Mouse (Mus musculus): ENCODE data around the gene Olfr1036. TPM values are rescaled to one million over a fixed set of nuclear protein-coding genes. Genes with fewer than 3 reads are reported as not detected.
"Not testable (repeated sequence)": the region's sequence is repeated elsewhere in the genome, so short reads cannot be mapped to it uniquely, and the experiment has no call there.

Gene Olfr1036
- not detected in 2 replicates for polyA plus RNA-seq (2011; ENCODE audit: insufficient read depth, insufficient read length, low replicate concordance, missing spikeins)

DNA sequence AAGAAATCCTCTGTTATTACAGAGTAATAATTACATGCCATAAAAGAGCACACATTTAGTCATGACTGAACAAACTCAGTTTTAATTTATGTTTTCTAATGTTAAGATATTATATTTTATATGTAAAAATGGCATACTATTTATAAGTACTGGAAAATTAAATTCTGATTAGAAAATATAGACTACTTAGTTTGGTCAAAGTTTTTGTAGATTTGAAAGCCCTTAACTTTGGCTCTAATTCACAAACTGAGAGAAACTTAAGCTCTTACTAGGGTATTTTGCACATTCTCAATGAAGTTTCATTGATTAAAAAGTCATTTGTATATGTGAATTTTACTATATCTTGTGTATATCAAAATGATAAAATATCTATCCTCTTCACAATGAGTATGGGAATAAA is at the start of gene Olfr1036:
TSS of gene Olfr1036 (plus strand) at position 301 of the 400 bp plus-strand sequence.
- H3K27ac ChIP-seq (ENCODE audit: control insufficient read depth, insufficient read depth, low read depth, low read length, poor library complexity); H3K4me3 ChIP-seq (replicated peaks; ENCODE audit: control insufficient read depth, low read depth, low read length); H3K4me1 ChIP-seq (ENCODE audit: control insufficient read depth, insufficient read depth, low read length): not testable (repeated sequence)

DNA sequence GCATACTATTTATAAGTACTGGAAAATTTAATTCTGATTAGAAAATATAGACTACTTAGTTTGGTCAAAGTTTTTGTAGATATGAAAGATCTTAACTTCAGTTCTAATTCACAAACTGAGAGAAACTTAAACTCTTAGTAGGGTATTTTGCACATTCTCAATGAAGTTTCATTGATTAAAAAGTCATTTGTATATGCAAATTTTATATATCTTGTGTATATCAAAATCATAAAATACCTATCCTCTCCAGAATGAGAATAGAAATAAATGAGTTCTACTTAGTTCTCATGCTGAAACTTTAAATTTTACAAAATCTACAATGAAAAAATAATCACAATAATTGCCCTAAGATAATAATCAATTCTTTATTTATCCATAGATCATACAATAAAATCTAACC is 28.2 kb upstream of the Olfr1036 start, which contains the start of gene Olfr1034:
TSS of gene Olfr1034 (plus strand) at position 301 of the 400 bp plus-strand sequence.
- no peak within 1 kb of the TSS for H3K4me3 ChIP-seq (replicated peaks; ENCODE audit: control insufficient read depth, low read depth, low read length)
- H3K4me1 ChIP-seq (ENCODE audit: control insufficient read depth, insufficient read depth, low read length), result no peaks in the 10 kb centered on the region
- TF ChIP-seq CTCF (IDR thresholded peaks at IDR 0.05; ENCODE audit: control insufficient read depth, insufficient read depth, low read length), result no peak
- no peak for TF ChIP-seq POLR2A (IDR thresholded peaks at IDR 0.05; ENCODE audit: borderline replicate concordance, control insufficient read depth, low read depth, low read length)
- no peak within 1 kb of the TSS for H3K27ac ChIP-seq (ENCODE audit: control insufficient read depth, insufficient read depth, low read depth, low read length, poor library complexity)

DNA sequence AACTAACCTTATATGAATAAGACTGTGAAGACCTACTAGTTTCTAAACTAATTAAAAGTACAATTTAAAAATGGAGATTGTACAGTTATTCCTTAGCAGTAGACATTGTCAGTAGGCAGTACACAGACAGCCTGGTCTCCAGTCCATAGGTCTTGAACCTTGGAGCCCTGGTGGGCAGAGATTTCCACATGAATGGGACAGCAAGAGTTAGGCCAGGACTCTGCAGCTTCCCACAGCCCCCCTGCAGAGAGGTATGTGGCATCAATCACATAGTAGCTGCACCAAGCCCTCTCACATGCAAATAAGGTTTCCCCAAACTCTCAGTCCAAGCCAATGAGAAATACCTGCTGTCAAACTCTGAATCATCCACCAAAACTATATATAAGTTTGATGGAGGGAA is 23.0 kb upstream of the Olfr1036 start:
- H3K27ac ChIP-seq (ENCODE audit: control insufficient read depth, insufficient read depth, low read depth, low read length, poor library complexity); H3K4me3 ChIP-seq (replicated peaks; ENCODE audit: control insufficient read depth, low read depth, low read length); H3K4me1 ChIP-seq (ENCODE audit: control insufficient read depth, insufficient read depth, low read length): not testable (repeated sequence)

DNA sequence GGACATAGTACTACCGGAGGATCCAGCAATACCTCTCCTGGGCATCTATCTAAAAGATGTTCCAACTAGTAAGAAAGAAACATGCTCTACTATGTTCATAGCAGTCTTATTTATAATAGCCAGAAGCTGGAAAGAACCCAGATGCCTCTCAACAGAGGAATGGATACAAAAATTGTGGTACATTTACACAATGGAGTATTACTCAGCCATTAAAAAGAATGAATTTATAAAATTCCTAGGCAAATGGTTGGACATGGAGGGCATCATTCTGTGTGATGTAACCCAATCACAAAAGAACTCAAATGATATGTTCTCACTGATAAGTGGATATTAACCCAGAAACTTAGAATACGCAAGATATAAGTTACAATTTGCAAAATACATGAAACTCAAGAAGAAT is 10.0 kb upstream of the Olfr1036 start:
- not testable (repeated sequence) for H3K4me3 ChIP-seq (replicated peaks; ENCODE audit: control insufficient read depth, low read depth, low read length); H3K4me1 ChIP-seq (ENCODE audit: control insufficient read depth, insufficient read depth, low read length); H3K27ac ChIP-seq (ENCODE audit: control insufficient read depth, insufficient read depth, low read depth, low read length, poor library complexity)
- WGBS, result 84% methylated on average over 2 of the region's 2 CpGs

DNA sequence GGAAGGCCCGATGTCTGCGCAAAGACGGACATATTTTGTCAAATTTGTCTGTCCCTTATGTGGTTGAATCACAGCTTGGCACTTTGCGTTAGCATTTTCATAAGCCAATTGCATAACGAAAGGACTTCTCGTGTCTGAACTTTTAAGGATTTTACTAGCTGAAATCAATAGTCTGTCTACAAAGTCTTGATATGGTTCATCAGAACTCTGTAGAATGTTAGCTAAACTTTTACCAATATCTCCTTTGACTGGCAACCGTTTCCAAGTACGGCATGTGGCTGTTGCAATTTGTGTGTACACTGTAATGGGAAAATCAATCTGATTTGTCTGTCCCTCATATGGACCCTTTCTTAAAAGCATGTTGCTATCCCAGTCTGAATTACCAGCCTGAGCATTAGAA is 3.6 kb upstream of the Olfr1036 start:
- WGBS, result 89% methylated on average over 8 of the region's 8 CpGs
- no peak overlapping the region for H3K4me3 ChIP-seq (replicated peaks; ENCODE audit: control insufficient read depth, low read depth, low read length)
- H3K27ac ChIP-seq (ENCODE audit: control insufficient read depth, insufficient read depth, low read depth, low read length, poor library complexity), result no peak overlapping the region
- TF ChIP-seq POLR2A (IDR thresholded peaks at IDR 0.05; ENCODE audit: borderline replicate concordance, control insufficient read depth, low read depth, low read length) (no peak), CTCF (IDR thresholded peaks at IDR 0.05; ENCODE audit: control insufficient read depth, insufficient read depth, low read length) (no peak)
- no peaks in the 10 kb centered on the region for H3K4me1 ChIP-seq (ENCODE audit: control insufficient read depth, insufficient read depth, low read length)

DNA sequence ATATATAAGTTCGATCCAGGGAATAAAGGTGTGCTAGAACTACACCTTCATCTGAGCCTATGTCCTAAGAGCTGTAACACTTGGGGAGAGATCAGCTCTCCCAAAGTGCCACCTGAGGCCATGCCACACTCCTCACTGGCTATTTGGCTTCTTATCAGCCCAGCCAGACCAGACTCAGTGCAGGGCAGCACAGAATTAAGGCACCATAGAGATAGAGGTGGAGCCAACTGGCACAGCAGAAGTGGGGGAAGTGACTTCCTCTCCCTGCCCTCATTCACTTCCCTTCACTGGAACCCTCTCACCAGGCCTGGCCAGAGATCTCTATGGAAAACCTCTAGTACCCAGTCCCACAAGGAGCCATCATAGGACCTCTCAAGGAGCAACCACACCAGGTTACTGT is 6.7 kb downstream of the Olfr1036 start:
- not testable (repeated sequence) for H3K4me3 ChIP-seq (replicated peaks; ENCODE audit: control insufficient read depth, low read depth, low read length); H3K4me1 ChIP-seq (ENCODE audit: control insufficient read depth, insufficient read depth, low read length); H3K27ac ChIP-seq (ENCODE audit: control insufficient read depth, insufficient read depth, low read depth, low read length, poor library complexity)
- 69% methylated on average over 1 of the region's 1 CpGs for WGBS

DNA sequence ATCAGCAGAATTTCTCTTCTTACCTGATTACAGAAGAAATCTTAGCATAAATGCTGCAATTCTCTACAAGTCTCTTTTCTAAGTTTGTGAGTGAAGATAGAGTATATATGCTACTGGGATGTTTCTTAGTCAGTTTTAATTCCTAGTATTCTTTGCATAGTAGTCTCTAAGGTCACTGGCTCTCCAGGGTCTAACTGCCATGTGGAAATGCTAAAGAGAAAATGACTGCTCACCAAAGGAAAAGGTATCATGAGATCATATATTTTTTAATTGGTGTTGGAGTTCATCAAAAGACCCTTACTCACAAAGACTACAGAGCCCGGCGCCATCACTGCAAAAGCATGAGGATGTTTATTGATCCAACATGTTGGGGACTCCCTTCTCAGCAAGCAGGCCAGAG is 13.5 kb downstream of the Olfr1036 start, which contains the start of gene Olfr1037:
TSS of gene Olfr1037 (minus strand) at position 101 of the 400 bp plus-strand sequence.
- no peak within 1 kb of the TSS for H3K27ac ChIP-seq (ENCODE audit: control insufficient read depth, insufficient read depth, low read depth, low read length, poor library complexity)
- no peaks in the 10 kb centered on the region for H3K4me1 ChIP-seq (ENCODE audit: control insufficient read depth, insufficient read depth, low read length)
- WGBS, result 76% methylated on average over 2 of the region's 2 CpGs
- H3K4me3 ChIP-seq (replicated peaks; ENCODE audit: control insufficient read depth, low read depth, low read length), result no peak within 1 kb of the TSS
- TF ChIP-seq POLR2A (IDR thresholded peaks at IDR 0.05; ENCODE audit: borderline replicate concordance, control insufficient read depth, low read depth, low read length), result no peak
- TF ChIP-seq CTCF (IDR thresholded peaks at IDR 0.05; ENCODE audit: control insufficient read depth, insufficient read depth, low read length), result no peak

Other genes starting within 250 kb of the Olfr1036 start
- not detected in 2 replicates for gene Olfr1019, start 228.5 kb upstream of the Olfr1036 start, polyA plus RNA-seq (2011; ENCODE audit: insufficient read depth, insufficient read length, low replicate concordance, missing spikeins)
- not detected in 2 replicates for gene Olfr1020, start 227.0 kb upstream of the Olfr1036 start, polyA plus RNA-seq (2011; ENCODE audit: insufficient read depth, insufficient read length, low replicate concordance, missing spikeins)
- gene Olfr1022, start 205.4 kb upstream of the Olfr1036 start, polyA plus RNA-seq (2011; ENCODE audit: insufficient read depth, insufficient read length, low replicate concordance, missing spikeins), result not detected in 2 replicates
- gene Olfr1023, start 188.4 kb upstream of the Olfr1036 start, polyA plus RNA-seq (2011; ENCODE audit: insufficient read depth, insufficient read length, low replicate concordance, missing spikeins), result not detected in 2 replicates
- gene Olfr1024, start 168.9 kb upstream of the Olfr1036 start, polyA plus RNA-seq (2011; ENCODE audit: insufficient read depth, insufficient read length, low replicate concordance, missing spikeins), result not detected in 2 replicates
- not detected in 2 replicates for gene Olfr1025-ps1, start 158.8 kb upstream of the Olfr1036 start, polyA plus RNA-seq (2011; ENCODE audit: insufficient read depth, insufficient read length, low replicate concordance, missing spikeins)
- not detected in 2 replicates for gene Olfr1026, start 152.4 kb upstream of the Olfr1036 start, polyA plus RNA-seq (2011; ENCODE audit: insufficient read depth, insufficient read length, low replicate concordance, missing spikeins)
- not detected in 2 replicates for gene Olfr1028, start 123.6 kb upstream of the Olfr1036 start, polyA plus RNA-seq (2011; ENCODE audit: insufficient read depth, insufficient read length, low replicate concordance, missing spikeins)
- gene Olfr1029, start 100.1 kb upstream of the Olfr1036 start, polyA plus RNA-seq (2011; ENCODE audit: insufficient read depth, insufficient read length, low replicate concordance, missing spikeins), result not detected in 2 replicates
- gene Olfr1030, start 94.7 kb upstream of the Olfr1036 start, polyA plus RNA-seq (2011; ENCODE audit: insufficient read depth, insufficient read length, low replicate concordance, missing spikeins), result 0.65 TPM in 1 of 2 replicates, not detected in the other
- not detected in 2 replicates for gene Olfr1031, start 83.7 kb upstream of the Olfr1036 start, polyA plus RNA-seq (2011; ENCODE audit: insufficient read depth, insufficient read length, low replicate concordance, missing spikeins)
- gene Olfr1032, start 68.5 kb upstream of the Olfr1036 start, polyA plus RNA-seq (2011; ENCODE audit: insufficient read depth, insufficient read length, low replicate concordance, missing spikeins), result not detected in 2 replicates
- not detected in 2 replicates for gene Olfr1033, start 53.4 kb upstream of the Olfr1036 start, polyA plus RNA-seq (2011; ENCODE audit: insufficient read depth, insufficient read length, low replicate concordance, missing spikeins)
- gene Olfr1034, start 28.1 kb upstream of the Olfr1036 start, polyA plus RNA-seq (2011; ENCODE audit: insufficient read depth, insufficient read length, low replicate concordance, missing spikeins), result not detected in 2 replicates
- gene Olfr1037, start 13.4 kb downstream of the Olfr1036 start, polyA plus RNA-seq (2011; ENCODE audit: insufficient read depth, insufficient read length, low replicate concordance, missing spikeins), result not detected in 2 replicates
- gene Olfr1039, start 61.9 kb downstream of the Olfr1036 start, polyA plus RNA-seq (2011; ENCODE audit: insufficient read depth, insufficient read length, low replicate concordance, missing spikeins), result not detected in 2 replicates
- gene Olfr1040, start 72.7 kb downstream of the Olfr1036 start, polyA plus RNA-seq (2011; ENCODE audit: insufficient read depth, insufficient read length, low replicate concordance, missing spikeins), result not detected in 2 replicates
- not detected in 2 replicates for gene Olfr1042, start 87.8 kb downstream of the Olfr1036 start, polyA plus RNA-seq (2011; ENCODE audit: insufficient read depth, insufficient read length, low replicate concordance, missing spikeins)
- not detected in 2 replicates for gene Olfr1043, start 93.5 kb downstream of the Olfr1036 start, polyA plus RNA-seq (2011; ENCODE audit: insufficient read depth, insufficient read length, low replicate concordance, missing spikeins)
- gene Olfr1044, start 103.8 kb downstream of the Olfr1036 start, polyA plus RNA-seq (2011; ENCODE audit: insufficient read depth, insufficient read length, low replicate concordance, missing spikeins), result not detected in 2 replicates
- gene Olfr52, start 111.7 kb downstream of the Olfr1036 start, polyA plus RNA-seq (2011; ENCODE audit: insufficient read depth, insufficient read length, low replicate concordance, missing spikeins), result not detected in 2 replicates
- not detected in 2 replicates for gene Olfr1045, start 129.0 kb downstream of the Olfr1036 start, polyA plus RNA-seq (2011; ENCODE audit: insufficient read depth, insufficient read length, low replicate concordance, missing spikeins)
- not detected in 2 replicates for gene Olfr1046, start 145.3 kb downstream of the Olfr1036 start, polyA plus RNA-seq (2011; ENCODE audit: insufficient read depth, insufficient read length, low replicate concordance, missing spikeins)
- gene Olfr1047, start 157.4 kb downstream of the Olfr1036 start, polyA plus RNA-seq (2011; ENCODE audit: insufficient read depth, insufficient read length, low replicate concordance, missing spikeins), result not detected in 2 replicates
- gene Olfr1048, start 166.3 kb downstream of the Olfr1036 start, polyA plus RNA-seq (2011; ENCODE audit: insufficient read depth, insufficient read length, low replicate concordance, missing spikeins), result not detected in 2 replicates
- gene Olfr1049, start 184.3 kb downstream of the Olfr1036 start, polyA plus RNA-seq (2011; ENCODE audit: insufficient read depth, insufficient read length, low replicate concordance, missing spikeins), result not detected in 2 replicates
- gene Olfr1051, start 205.1 kb downstream of the Olfr1036 start, polyA plus RNA-seq (2011; ENCODE audit: insufficient read depth, insufficient read length, low replicate concordance, missing spikeins), result not detected in 2 replicates
- gene Olfr1052, start 218.5 kb downstream of the Olfr1036 start, polyA plus RNA-seq (2011; ENCODE audit: insufficient read depth, insufficient read length, low replicate concordance, missing spikeins), result not detected in 2 replicates
- gene Olfr1053, start 241.3 kb downstream of the Olfr1036 start, polyA plus RNA-seq (2011; ENCODE audit: insufficient read depth, insufficient read length, low replicate concordance, missing spikeins), result not detected in 2 replicates